In the genomic region with DNA sequence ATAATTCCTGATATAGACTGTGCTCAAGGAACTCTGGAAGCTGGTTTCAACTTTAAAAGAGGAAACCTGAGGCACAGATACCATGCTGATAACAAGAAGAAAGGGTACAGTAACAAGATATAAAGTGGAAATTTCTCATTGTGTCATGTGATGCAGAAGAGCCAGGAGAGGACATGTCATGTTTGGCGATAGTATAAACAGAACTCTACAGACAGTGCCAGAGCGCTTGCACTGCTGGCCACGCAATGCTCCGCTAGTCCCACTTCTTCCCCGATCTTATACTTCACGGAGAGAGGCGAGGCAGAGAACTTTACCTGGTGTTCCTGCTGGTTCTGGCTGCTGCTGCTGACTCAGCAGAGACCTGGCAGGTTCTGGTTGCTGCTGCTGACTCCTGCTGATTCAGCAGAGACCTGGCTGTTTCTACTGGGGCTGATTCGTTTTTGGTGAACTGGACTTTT, we compare ENCODE assay signal across 19 mouse cellular contexts. TPM values are rescaled to one million over a fixed set of nuclear protein-coding genes. Genes with fewer than 3 reads are reported as not detected.
A peak's percentile ranks its signal among the peaks of the same experiment; 100 is the strongest.
DNase-seq lines count a peak whose midpoint lies in the region; ATAC-seq lines count a peak whose summit lies in the region.
"Had no signal": no experiment of that assay in that cellular context is flagged by ENCODE, and none has a peak within 500 bp of the region (broad histone marks: within the 10 kb centered on the region; RNA-seq: fewer than 3 reads in every experiment).

No protein-coding gene starts in this region.

- H3K27ac ChIP-seq in kidney, embryonic 15.5 days, result no peak overlapping the region
- H3K27ac ChIP-seq in hindbrain, embryonic 12.5 days, result no peak overlapping the region
- H3K27ac ChIP-seq: embryonic facial prominence, embryonic 12.5 days; forebrain, embryonic 10.5 days; heart, adult 2 months; hindbrain, embryonic 15.5 days; left cerebral cortex, adult 2 months; lung, embryonic 15.5 days had no signal

- WGBS in kidney, embryonic 15.5 days, result 81% methylated on average over 8 of the region's 8 CpGs
- WGBS in hindbrain, embryonic 12.5 days, result 77% methylated on average over 8 of the region's 8 CpGs

- no peaks in the 10 kb centered on the region for H3K4me1 ChIP-seq in kidney, embryonic 15.5 days
- H3K4me1 ChIP-seq in hindbrain, embryonic 12.5 days, result no peaks in the 10 kb centered on the region
- H3K4me1 ChIP-seq: embryonic facial prominence, embryonic 12.5 days; hindbrain, embryonic 15.5 days; lung, embryonic 15.5 days had no signal

- DNase-seq in kidney, adult 11 months, result peak; percentile 54
- DNase-seq in ES-CJ7 (ENCODE audit: low read depth, low spot score), result peak; percentile 36
- DNase-seq in brain, adult 2 months (ENCODE audit: low read depth, low spot score), result peak; percentile 53
- peak; percentile 75 to 77 for DNase-seq in kidney, postnatal 36 days
- DNase-seq: heart, adult 2 months; heart, postnatal 10 days; retina, postnatal 1 day had no signal

- no peak overlapping the region for H3K4me3 ChIP-seq in kidney, embryonic 15.5 days (replicated peaks)
- H3K4me3 ChIP-seq in hindbrain, embryonic 12.5 days, result no peak overlapping the region
- H3K4me3 ChIP-seq: embryonic facial prominence, embryonic 12.5 days; forebrain, embryonic 10.5 days; heart, adult 2 months; hindbrain, embryonic 15.5 days; left cerebral cortex, adult 2 months; lung, embryonic 15.5 days had no signal

- no peak overlapping the region for H3K4me2 ChIP-seq in kidney, embryonic 15.5 days
- H3K4me2 ChIP-seq in hindbrain, embryonic 12.5 days (replicated peaks), result no peak overlapping the region
- H3K4me2 ChIP-seq: embryonic facial prominence, embryonic 12.5 days; hindbrain, embryonic 15.5 days; lung, embryonic 15.5 days had no signal

- H3K36me3 ChIP-seq in kidney, embryonic 15.5 days, result no peaks in the 10 kb centered on the region
- no peaks in the 10 kb centered on the region for H3K36me3 ChIP-seq in hindbrain, embryonic 12.5 days
- H3K36me3 ChIP-seq: embryonic facial prominence, embryonic 12.5 days; hindbrain, embryonic 15.5 days; lung, embryonic 15.5 days had no signal

- H3K9ac ChIP-seq in kidney, embryonic 15.5 days, result no peak overlapping the region
- no peak overlapping the region for H3K9ac ChIP-seq in hindbrain, embryonic 12.5 days
- H3K9ac ChIP-seq: embryonic facial prominence, embryonic 12.5 days; hindbrain, embryonic 15.5 days; lung, embryonic 15.5 days had no signal

- no peaks in the 10 kb centered on the region for H3K27me3 ChIP-seq in kidney, embryonic 15.5 days
- no peaks in the 10 kb centered on the region for H3K27me3 ChIP-seq in hindbrain, embryonic 12.5 days
- H3K27me3 ChIP-seq: embryonic facial prominence, embryonic 12.5 days; hindbrain, embryonic 15.5 days; lung, embryonic 15.5 days had no signal

- no peak for ATAC-seq in kidney, embryonic 15.5 days (replicated peaks; ENCODE audit: low FRiP score)
- no peak for ATAC-seq in hindbrain, embryonic 12.5 days (ENCODE audit: low FRiP score)
- ATAC-seq in activated CD4-positive, CD25-positive, alpha-beta regulatory T cell, adult 4 months, result no peak

- no peaks in the 10 kb centered on the region for H3K9me3 ChIP-seq in kidney, embryonic 15.5 days (replicated peaks)
- no peaks in the 10 kb centered on the region for H3K9me3 ChIP-seq in hindbrain, embryonic 12.5 days (replicated peaks)
- H3K9me3 ChIP-seq: embryonic facial prominence, embryonic 12.5 days; forebrain, embryonic 10.5 days; hindbrain, embryonic 15.5 days; lung, embryonic 15.5 days had no signal

RNA-seq across cellular contexts. Expression of gene Clock, which starts 15.3 kb away (rescaled TPM):
- polyA plus RNA-seq in kidney, embryonic 15.5 days (2015; fragmentation: Nextera tagmentation; extraction: Ambion mirVana), result 11.0 and 11.3 TPM in 2 replicates
- polyA plus RNA-seq in hindbrain, embryonic 12.5 days (2016; fragmentation: Nextera tagmentation; extraction: Ambion mirVana), result 15.0 and 15.8 TPM in 2 replicates
- polyA plus RNA-seq in activated CD4-positive, CD25-positive, alpha-beta regulatory T cell, adult 4 months (2017; shearing (Covaris generic)), result 10 to 100 TPM; 14.0 to 16.6 TPM

RNA-seq across cellular contexts. Expression of gene Pdcl2, which starts 41.7 kb away (rescaled TPM):
- not detected in 2 replicates for polyA plus RNA-seq in kidney, embryonic 15.5 days (2015; fragmentation: Nextera tagmentation; extraction: Ambion mirVana)
- polyA plus RNA-seq in hindbrain, embryonic 12.5 days (2016; fragmentation: Nextera tagmentation; extraction: Ambion mirVana), result not detected in 2 replicates
- not detected for polyA plus RNA-seq in activated CD4-positive, CD25-positive, alpha-beta regulatory T cell, adult 4 months (2017; shearing (Covaris generic))
- polyA plus RNA-seq: embryonic facial prominence, embryonic 12.5 days; forebrain, embryonic 10.5 days; heart, adult 2 months; hindbrain, embryonic 15.5 days; limb, embryonic 14.5 days; lung, embryonic 15.5 days; neural tube, embryonic 14.5 days; spleen, adult 2 months; urinary bladder, adult 2 months had no signal
